Comparison of ENCODE assay signal across 8 mouse cellular contexts in the genomic region with DNA sequence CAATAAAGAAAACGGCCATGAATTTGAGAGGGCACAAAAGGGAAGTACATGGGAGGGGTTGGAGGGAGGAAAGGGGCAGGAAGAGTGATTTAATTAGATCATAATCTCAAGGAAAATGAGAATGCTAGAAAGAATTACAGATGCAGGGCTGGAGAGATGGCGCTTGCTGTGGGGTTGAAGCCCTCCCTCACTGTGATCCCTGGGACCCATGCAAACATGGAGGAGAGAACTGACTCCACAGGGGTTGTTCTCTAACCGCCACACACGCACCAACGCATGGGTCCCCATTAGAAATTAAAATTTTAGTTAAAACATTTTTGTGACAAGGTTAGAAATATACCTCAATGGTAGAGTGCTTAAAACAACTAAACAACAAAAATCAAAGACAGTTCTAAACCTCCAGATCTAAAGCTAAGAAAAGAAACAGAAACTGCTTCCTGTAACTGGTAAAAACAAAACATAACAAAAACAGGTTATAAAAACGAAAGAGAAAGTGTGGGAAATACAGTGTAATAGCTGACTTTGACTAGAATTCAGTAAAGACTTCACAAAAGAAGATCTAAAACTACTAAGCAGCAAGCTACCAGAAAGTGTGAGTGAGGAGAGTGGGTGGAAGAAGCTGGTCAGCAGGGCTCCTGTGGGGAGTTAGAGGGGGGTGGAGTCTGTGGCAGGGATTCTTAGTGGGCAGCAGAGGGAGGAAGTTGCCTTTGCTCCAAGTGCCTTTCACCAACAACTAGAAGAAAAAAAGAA. TPM values are rescaled to one million over a fixed set of nuclear protein-coding genes. Genes with fewer than 3 reads are reported as not detected.
DNase-seq lines count a peak whose midpoint lies in the region; ATAC-seq and TF ChIP-seq lines count a peak whose summit lies in the region.

No protein-coding gene starts in this region.

- TF ChIP-seq EP300 in liver, embryonic 14.5 days (IDR thresholded peaks at IDR 0.05; ENCODE audit: low read depth) = no peak

- intact Hi-C loops in gastrocnemius, adult 2 months (cut with DNase I) = loop anchor here (5.0 kb wide), 1 partner anchor 76 kb away; a partner anchor contains a TSS

- TF ChIP-seq CTCF in gastrocnemius, adult 2 months (IDR thresholded peaks at IDR 0.05) = no peak
- no peak for TF ChIP-seq CTCF in liver, embryonic 14.5 days (IDR thresholded peaks at IDR 0.05; ENCODE audit: low read depth)

- H3K9me3 ChIP-seq in liver, embryonic 14.5 days (ENCODE audit: control insufficient read depth, low read length) = no peaks in the 10 kb centered on the region
- H3K9me3 ChIP-seq in midbrain, embryonic 13.5 days = no peaks in the 10 kb centered on the region

- H3K27ac ChIP-seq in gastrocnemius, adult 2 months = peak overlapping the region; percentile 70
- H3K27ac ChIP-seq in liver, embryonic 14.5 days = no peak overlapping the region
- no peak overlapping the region for H3K27ac ChIP-seq in midbrain, embryonic 13.5 days

- H3K4me2 ChIP-seq in liver, embryonic 14.5 days (ENCODE audit: low read depth) = peak overlapping the region; percentile 15
- no peak overlapping the region for H3K4me2 ChIP-seq in midbrain, embryonic 13.5 days (replicated peaks)

- WGBS in liver, embryonic 14.5 days (ENCODE audit: insufficient replicate concordance) = 72% methylated on average over 6 of the region's 6 CpGs
- WGBS in midbrain, embryonic 13.5 days = 84% methylated on average over 6 of the region's 6 CpGs

- H3K4me3 ChIP-seq in gastrocnemius, adult 2 months = peak overlapping the region; percentile 61
- H3K4me3 ChIP-seq in liver, embryonic 14.5 days (ENCODE audit: insufficient read depth in 1 of 2, low read depth in 2 of 2, low read length in 2 of 2) = no peak overlapping the region
- H3K4me3 ChIP-seq in midbrain, embryonic 13.5 days (replicated peaks) = no peak overlapping the region

- peaks cover 45% of the 10 kb centered on the region for H3K36me3 ChIP-seq in liver, embryonic 14.5 days (replicated peaks; ENCODE audit: control insufficient read depth, insufficient read depth, low read depth)
- peaks cover 27% of the 10 kb centered on the region for H3K36me3 ChIP-seq in midbrain, embryonic 13.5 days

- H3K9ac ChIP-seq in liver, embryonic 14.5 days (replicated peaks) = no peak overlapping the region
- no peak overlapping the region for H3K9ac ChIP-seq in midbrain, embryonic 13.5 days (replicated peaks)

- ATAC-seq in liver, embryonic 14.5 days (ENCODE audit: insufficient read depth) = no peak
- no peak for ATAC-seq in midbrain, embryonic 13.5 days

- H3K27me3 ChIP-seq in liver, embryonic 14.5 days (ENCODE audit: control insufficient read depth, insufficient read depth, low read length) = no peaks in the 10 kb centered on the region
- no peaks in the 10 kb centered on the region for H3K27me3 ChIP-seq in midbrain, embryonic 13.5 days

- DNase-seq in gastrocnemius, adult 2 months = peak; percentile 34
- no peak for DNase-seq in gastrocnemius, adult 8-10 months (ENCODE audit: low spot score in 2 of 2)
- DNase-seq in MN1 (ENCODE audit: low spot score) = peak; percentile 50
- peak; percentile 26 to 45 for DNase-seq in heart, adult 9 months (ENCODE audit: low spot score in 2 of 2)
- DNase-seq in liver, embryonic 14.5 days (ENCODE audit: low read depth in 3 of 3, low spot score in 3 of 3) = no peak
- peak; percentile 29 to 33 for DNase-seq in thymus, adult 18-20 months
- DNase-seq in cerebellum, postnatal 10 days = no peak

- peaks cover 0 to 5% of the 10 kb centered on the region in 2 experiments; a peak in 3 of 4 replicates for H3K4me1 ChIP-seq in liver, embryonic 14.5 days (replicated peaks; ENCODE audit: control insufficient read depth in 2 of 2, insufficient read depth in 2 of 2, low read length in 1 of 2)
- peaks cover 22% of the 10 kb centered on the region for H3K4me1 ChIP-seq in midbrain, embryonic 13.5 days (replicated peaks)

RNA-seq across cellular contexts. Expression of a gene that starts 3.1 kb away (rescaled TPM):
- 1 to 10 TPM; 1.6 to 1.7 TPM for total RNA-seq in gastrocnemius, adult 2 months (2021)
- total RNA-seq in gastrocnemius, adult 8-10 months (2022) = 1 to 10 TPM; 2.1 to 3.3 (median 2.6) TPM
- 9.9 and 14.4 TPM in 2 replicates for polyA plus RNA-seq in liver, embryonic 14.5 days (2012; rRNA removed)
- 19.8 and 21.6 TPM in 2 replicates for polyA plus RNA-seq in liver, embryonic 14.5 days (2014; fragmentation: Nextera tagmentation; extraction: Ambion mirVana)
- 13.8 and 14.0 TPM in 2 replicates for polyA plus RNA-seq in midbrain, embryonic 13.5 days (2015; fragmentation: Nextera tagmentation; extraction: Ambion mirVana)

Comparison
In these comparisons a context has a peak if more than half of its experiments do, and no peak if none do; other contexts are left out.
1. DNase-seq: peak in gastrocnemius, adult 2 months (single experiment), MN1 (single experiment), heart, adult 9 months (2 of 2) and thymus, adult 18-20 months (2 of 2); none in gastrocnemius, adult 8-10 months (0 of 2), liver, embryonic 14.5 days (0 of 3) and cerebellum, postnatal 10 days (0 of 2).